Mouse (Mus musculus): ENCODE data around the gene Nup85.

Nup85 gene

GRCm38 (mm10) chr11:115582913-115583606 is 18.8 kb downstream of the Nup85 start:
- no peak for DNase-seq (ENCODE audit: low read depth, low spot score)

DNA sequence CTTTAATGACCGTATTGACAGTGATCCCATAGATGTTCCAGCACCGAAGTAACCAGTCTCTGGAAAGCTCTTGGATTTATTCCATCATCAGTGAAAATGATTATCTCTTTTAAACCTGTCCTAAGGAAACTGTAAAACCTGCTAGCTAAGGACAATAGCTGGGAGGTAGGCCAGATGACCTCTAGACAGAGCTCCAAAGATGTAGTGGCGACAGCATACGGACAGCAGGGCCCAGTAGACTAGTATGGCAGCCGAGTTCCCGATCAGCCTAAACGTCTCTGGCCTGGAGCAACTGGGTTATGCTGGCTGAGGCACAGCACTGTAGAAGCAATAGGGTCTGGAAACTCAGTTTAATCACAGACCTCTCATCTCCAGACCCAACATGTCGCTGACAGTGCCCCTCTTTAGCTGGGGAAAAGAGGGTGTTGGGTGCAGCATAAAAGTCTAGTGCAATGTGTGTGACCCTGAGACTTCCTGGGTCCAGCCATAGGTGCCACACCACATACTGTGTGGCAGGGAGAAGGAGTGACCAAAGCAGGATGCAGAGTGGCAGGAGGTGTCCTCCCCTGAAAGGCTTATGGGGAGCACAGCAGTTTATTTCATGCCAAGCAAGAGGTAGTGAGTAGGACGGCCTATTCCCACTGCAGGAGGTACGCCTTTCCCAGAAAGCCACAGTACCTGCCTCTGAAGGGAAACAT is 20.3 kb downstream of the Nup85 start:
- DNase-seq (ENCODE audit: low read depth, low spot score) = no peak

DNA sequence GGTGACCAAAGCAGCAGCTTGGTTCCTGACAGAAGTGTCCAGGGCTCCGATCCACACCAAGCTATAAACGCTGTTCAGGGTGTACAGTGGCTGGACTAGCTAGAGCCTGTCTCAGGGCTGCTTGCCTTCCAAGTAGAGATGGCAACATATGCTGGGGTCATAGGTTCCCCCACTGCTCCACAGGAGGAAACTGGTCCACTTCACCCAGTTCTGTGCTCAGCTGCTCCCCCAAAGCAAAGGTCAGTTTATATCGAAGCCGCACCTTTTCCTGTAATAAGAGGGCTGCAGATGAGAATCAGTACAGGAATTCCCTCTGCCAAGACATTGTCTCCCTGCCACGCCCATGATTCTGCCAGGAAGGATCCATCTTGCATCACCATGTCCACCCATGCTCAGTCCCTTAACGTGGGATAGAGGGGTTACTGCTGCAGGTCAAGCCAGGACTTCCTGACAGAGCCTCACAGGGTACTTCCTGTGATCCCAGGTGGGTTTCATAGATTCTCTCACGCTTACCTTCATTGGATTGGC is 21.4 kb downstream of the Nup85 start:
- DNase-seq (ENCODE audit: low read depth, low spot score) = no peak

DNA sequence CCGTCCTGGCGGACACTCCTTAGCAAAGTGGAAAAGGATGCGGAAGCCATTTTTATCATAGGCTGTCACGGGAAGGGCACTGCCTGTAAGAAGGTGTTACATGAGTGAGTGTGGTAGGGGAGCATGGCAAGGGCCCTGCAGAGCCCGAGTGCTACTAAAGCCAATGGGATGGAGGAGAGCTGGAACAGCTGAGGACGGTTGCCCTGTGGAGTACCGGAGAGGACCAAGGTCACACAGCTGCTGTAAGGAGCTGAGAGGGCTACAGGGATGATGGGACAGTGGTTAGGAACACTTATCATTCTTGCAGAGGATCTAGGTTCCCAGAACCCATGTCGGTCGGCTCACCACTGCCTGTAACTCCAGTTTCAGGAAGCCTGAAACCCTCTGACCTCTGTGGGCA is 22.2 kb downstream of the Nup85 start:
- no peak for DNase-seq (ENCODE audit: low read depth, low spot score)

- DNase-seq (ENCODE audit: low read depth, low spot score) = no peak
Measured at GRCm38 (mm10) chr11:115587984-115588383, 23.8 kb downstream of the Nup85 start.

- no peak for DNase-seq (ENCODE audit: low read depth, low spot score)
Measured at GRCm38 (mm10) chr11:115590526-115591075, 26.4 kb downstream of the Nup85 start.

DNA sequence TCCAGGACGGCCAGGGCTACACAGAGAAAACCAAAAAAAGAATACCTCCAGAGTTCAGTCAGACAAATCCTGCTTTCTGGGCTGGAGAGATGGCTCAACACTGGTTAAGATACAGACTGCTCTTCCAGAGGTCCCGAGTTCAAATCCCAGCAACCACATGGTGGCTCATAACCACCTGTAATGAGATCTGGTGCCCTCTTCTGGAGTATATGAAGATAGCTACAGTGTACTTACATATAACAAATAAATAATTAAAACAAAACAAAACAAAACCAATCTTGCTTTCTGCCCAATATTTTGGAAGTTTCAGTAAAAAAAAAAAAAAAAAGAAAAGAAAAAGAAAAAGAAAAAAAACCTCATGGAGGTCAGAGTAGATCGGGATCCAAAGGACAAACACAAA is 31.0 kb downstream of the Nup85 start:
- no peak for DNase-seq (ENCODE audit: low read depth, low spot score)

DNA sequence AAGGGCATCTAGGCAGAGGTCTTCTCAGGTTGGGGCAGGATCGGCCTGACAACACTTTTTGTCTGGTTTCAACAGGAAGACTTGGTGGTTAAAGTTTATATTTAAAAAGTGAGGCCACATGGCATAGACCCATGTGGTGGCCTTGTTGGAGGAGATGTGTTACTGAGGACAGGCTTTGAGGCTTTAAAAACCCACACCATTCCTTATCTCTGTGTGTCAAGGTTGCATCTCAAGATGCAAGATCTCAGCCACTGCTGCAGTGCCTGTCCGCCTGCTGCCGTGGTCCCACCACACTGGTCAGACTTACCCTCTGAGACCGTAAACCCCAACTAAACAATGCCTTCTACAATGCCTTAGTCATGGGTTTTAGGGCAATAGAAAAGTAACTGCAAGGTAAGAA is 34.1 kb downstream of the Nup85 start:
- DNase-seq (ENCODE audit: low read depth, low spot score) = no peak

GRCm38 (mm10) chr11:115599722-115600121 is 35.5 kb downstream of the Nup85 start:
- DNase-seq (ENCODE audit: low read depth, low spot score) = no peak

DNA sequence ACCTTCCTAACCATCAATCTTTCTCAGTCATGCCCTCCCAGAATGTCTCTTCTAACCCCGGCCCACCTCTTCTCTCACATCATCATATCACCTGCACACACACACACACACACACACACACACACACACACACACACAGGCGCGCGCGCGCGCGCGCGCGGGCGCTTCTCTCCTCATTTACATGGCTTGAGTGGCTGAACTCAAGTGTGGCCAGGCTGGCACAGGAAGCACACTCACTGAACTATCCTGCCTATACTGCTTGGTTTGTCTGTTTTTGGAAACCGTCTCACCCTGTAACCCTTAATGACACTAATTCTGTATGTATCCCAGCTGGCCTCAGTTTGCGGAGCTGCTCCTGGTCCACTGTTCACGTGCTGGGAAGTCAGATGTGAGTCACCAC is 36.5 kb downstream of the Nup85 start:
- DNase-seq (ENCODE audit: low read depth, low spot score) = no peak

DNA sequence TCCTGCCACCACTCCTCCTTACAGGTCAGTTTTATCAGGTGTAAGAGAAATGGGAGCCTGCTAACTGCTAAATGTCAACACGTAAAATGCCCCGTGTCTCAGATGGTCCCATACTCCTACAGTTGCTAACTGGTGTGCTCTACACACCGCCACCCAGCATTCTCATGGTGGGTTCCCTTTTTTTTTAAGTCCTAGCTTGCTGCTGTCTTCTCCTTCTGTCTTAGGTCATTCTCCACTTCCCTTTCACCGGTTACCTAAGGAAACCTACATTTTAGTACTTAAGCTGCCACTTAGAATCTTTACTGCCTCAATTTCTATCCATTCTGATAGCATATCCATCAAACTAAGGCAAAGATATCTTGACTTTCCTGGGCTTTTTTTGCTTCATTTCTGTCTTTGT is 36.9 kb downstream of the Nup85 start:
- DNase-seq (ENCODE audit: low read depth, low spot score) = no peak

GRCm38 (mm10) chr11:115603128-115603475 is 38.9 kb downstream of the Nup85 start:
- no peak for DNase-seq (ENCODE audit: low read depth, low spot score)

- peak; percentile 83 for DNase-seq (ENCODE audit: low read depth, low spot score)
Measured at GRCm38 (mm10) chr11:115603476-115604303, 39.5 kb downstream of the Nup85 start, which contains the start of the genes Mrps7 and Gga3. TSS of gene Mrps7 (plus strand) at chr11:115603925. TSS of gene Gga3 (minus strand) at chr11:115604051.

DNA sequence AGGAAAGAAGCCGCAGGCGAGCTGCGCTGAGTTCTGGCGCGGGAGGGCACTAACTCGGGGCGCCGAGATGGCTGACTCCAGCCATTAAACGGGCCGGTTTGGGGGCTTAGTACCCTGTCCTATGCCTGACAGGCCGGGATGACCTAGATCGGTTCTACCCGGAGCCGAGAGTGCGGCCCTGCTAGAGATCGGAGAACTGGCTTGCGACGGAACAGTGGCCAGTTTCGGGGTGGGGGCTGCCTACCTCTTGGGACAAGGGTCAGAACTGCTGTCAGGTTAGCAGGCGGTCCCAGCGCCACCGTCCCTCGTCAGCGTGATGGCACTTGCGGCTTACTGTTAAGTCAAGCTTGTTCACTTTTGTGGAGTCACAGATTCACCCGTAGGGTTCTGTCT is 40.1 kb downstream of the Nup85 start:
- DNase-seq (ENCODE audit: low read depth, low spot score) = no peak

DNA sequence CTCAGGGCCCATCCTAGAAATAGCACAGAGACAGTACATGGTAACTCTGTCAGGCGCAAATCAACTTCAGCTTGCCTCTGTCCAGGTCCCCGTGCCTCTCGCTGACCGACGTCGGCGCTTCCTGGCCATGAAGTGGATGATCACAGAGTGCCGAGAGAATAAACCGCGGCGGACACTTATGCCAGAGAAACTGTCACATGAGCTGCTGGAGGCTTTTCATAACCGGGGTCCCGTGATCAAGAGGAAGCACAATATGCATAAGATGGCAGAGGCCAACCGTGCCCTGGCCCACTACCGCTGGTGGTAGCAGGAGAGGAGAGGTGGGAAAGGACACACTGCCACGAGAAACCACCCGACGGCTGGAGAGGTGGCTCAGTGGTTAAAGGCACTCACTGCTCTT is 42.5 kb downstream of the Nup85 start:
- no peak for DNase-seq (ENCODE audit: low read depth, low spot score)

GRCm38 (mm10) chr11:115608421-115609399 is 44.5 kb downstream of the Nup85 start:
- DNase-seq (ENCODE audit: low read depth, low spot score) = no peak

DNA sequence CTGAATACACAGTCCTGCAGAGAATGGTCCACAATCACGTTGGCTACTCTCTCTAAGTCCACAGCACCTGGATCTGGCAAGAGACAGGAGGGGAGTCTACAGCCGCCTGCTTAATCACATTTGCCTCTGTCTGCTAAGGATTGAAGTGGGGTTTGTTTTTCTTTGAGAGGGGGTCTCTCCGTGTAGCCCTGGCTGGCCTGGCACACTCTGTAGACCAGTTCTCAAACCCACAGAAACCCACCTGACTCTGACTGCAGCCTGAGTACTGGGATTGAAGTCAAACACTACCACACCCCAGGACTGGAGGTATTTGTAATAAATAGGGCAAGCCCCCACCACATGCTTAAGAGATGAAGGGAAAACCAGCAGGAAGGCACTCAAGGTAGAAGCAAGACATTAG is 45.3 kb downstream of the Nup85 start:
- no peak for DNase-seq (ENCODE audit: low read depth, low spot score)

DNA sequence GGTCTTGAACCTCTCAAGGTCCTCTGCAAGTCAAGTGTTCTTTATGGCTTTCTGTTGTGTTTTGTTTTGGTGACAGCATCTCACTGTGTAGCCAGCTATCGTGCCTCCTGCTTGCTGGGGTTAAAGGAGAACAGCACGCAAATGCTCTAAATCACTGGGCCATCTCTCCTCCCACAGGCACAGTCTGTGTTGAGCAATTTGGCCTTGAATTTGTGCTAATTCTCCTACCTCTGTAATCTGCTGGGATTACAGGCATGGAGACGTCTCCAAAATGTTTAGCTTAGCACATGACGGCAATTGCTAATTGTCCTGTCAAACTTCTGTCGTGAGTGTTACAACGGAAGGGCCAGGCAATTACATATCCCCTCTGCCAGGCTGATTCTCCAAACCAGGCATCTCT is 46.9 kb downstream of the Nup85 start:
- no peak for DNase-seq (ENCODE audit: low read depth, low spot score)

GRCm38 (mm10) chr11:115612059-115612409 is 47.8 kb downstream of the Nup85 start:
- DNase-seq (ENCODE audit: low read depth, low spot score) = peak; percentile 41

- DNase-seq (ENCODE audit: low read depth, low spot score) = peak; percentile 84
Measured at GRCm38 (mm10) chr11:115612410-115613137, 48.3 kb downstream of the Nup85 start, which contains the start of gene Mif4gd. TSS of gene Mif4gd (minus strand) at chr11:115612969.
